Mouse (Mus musculus): ENCODE measurements around the gene Hcn2. TPM values are rescaled to one million over a fixed set of nuclear protein-coding genes. Genes with fewer than 3 reads are reported as not detected.
"Not testable (repeated sequence)": the region's sequence is repeated elsewhere in the genome, so short reads cannot be mapped to it uniquely, and the experiment has no call there.

The Hcn2 gene
- polyA plus RNA-seq, 1 experiment from 2014 or later, result 1.2 TPM

DNA sequence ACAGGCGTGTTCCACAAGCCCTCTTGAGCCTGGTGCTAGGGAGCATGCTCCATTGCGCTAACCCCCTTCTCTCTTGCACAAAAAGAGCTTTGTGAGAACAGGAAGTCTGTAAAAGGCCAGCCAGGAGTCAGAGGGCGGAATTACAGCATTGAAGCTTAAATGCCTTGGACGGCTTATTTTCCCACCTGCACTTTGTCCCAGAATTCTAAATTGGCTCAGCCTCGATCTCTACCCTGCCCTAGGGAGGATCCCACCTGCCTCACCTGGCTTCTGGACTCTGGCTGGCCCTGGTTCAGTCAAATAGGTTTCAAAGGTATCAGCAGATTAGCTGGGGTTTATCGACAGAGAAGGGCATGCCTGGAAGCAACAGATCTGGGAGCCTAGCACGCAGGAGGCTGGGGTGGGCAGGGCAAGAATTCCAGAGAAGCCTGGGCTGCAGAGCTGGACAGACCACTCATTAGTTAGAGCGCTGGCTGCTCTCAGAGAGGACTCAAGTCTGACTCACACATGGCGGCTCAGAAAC lies 20.2 kb upstream of the Hcn2 start:
- no peak overlapping the region for H3K4me2 ChIP-seq (ENCODE audit: low read length)
- H3K9ac ChIP-seq (ENCODE audit: low read depth, low read length), result no peak overlapping the region
- WGBS, result 72% methylated on average over 9 of the region's 9 CpGs
- H3K36me3 ChIP-seq (ENCODE audit: control insufficient read depth, insufficient read depth, low read length), result no peaks in the 10 kb centered on the region
- no peaks in the 10 kb centered on the region for H3K4me1 ChIP-seq (ENCODE audit: control insufficient read depth, insufficient read depth, low read depth, low read length)
- no peaks in the 10 kb centered on the region for H3K9me3 ChIP-seq (ENCODE audit: control insufficient read depth, low read length)
- H3K27me3 ChIP-seq (replicated peaks; ENCODE audit: control insufficient read depth, insufficient read depth, low read length), result no peaks in the 10 kb centered on the region
- H3K4me3 ChIP-seq (ENCODE audit: low read length), result no peak overlapping the region
- no peak for ATAC-seq
- H3K27ac ChIP-seq (ENCODE audit: low read depth, low read length), result peak overlapping the region; percentile 37; the same call in 1 of the 2 replicates

DNA sequence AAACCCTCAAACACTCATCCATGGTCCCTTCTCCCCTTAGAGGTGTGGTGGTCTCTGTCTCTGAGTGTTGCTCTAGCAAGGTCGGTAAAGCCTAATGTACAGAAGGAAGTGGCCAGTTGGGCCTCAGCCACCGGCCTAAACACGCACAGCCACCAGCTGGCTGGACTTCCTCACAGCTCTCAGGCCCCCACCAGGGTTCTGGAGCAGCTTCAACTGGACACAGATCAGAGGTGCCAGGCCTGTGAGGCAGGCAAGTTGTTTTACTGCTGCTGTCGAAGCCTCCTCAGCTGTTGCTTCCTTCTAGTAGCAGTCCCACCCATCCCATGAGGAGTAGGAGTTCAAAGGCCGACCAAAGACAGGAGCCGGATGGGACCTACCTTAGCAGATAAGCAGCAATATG lies 18.5 kb upstream of the Hcn2 start:
- H3K4me1 ChIP-seq (ENCODE audit: control insufficient read depth, insufficient read depth, low read depth, low read length), result no peaks in the 10 kb centered on the region
- H3K36me3 ChIP-seq (ENCODE audit: control insufficient read depth, insufficient read depth, low read length), result no peaks in the 10 kb centered on the region
- no peaks in the 10 kb centered on the region for H3K9me3 ChIP-seq (ENCODE audit: control insufficient read depth, low read length)
- no peak overlapping the region for H3K9ac ChIP-seq (ENCODE audit: low read depth, low read length)
- 66% methylated on average over 6 of the region's 6 CpGs for WGBS
- no peaks in the 10 kb centered on the region for H3K27me3 ChIP-seq (replicated peaks; ENCODE audit: control insufficient read depth, insufficient read depth, low read length)
- no peak overlapping the region for H3K27ac ChIP-seq (ENCODE audit: low read depth, low read length)
- H3K4me2 ChIP-seq (ENCODE audit: low read length), result no peak overlapping the region
- no peak for ATAC-seq
- no peak overlapping the region for H3K4me3 ChIP-seq (ENCODE audit: low read length)

DNA sequence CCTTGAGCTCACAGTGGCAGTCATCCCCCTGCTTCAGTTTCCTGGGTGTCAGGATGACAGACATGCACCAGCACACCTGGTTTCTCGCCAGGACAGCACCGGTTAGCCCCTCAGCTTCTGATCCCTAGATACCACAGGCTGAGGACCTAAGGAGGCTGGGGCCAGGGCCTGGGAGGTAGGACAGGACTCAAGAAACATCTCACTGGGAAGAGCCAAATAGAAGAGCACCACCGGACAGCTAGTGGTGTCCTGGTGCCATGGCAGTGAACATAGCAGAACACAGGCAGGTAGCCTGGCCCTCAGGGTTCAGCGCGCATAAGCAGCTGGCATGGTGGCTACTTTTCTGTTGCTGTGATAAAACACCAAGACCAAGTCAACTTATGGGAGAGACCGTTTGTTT lies 18.0 kb upstream of the Hcn2 start:
- Histone ChIP-seq H3K27ac (ENCODE audit: low read depth, low read length) (no peak overlapping the region), H3K36me3 (ENCODE audit: control insufficient read depth, insufficient read depth, low read length) (no peaks in the 10 kb centered on the region), H3K4me2 (ENCODE audit: low read length) (no peak overlapping the region), H3K4me3 (ENCODE audit: low read length) (no peak overlapping the region), H3K27me3 (replicated peaks; ENCODE audit: control insufficient read depth, insufficient read depth, low read length) (no peaks in the 10 kb centered on the region), H3K4me1 (ENCODE audit: control insufficient read depth, insufficient read depth, low read depth, low read length) (no peaks in the 10 kb centered on the region), H3K9me3 (ENCODE audit: control insufficient read depth, low read length) (no peaks in the 10 kb centered on the region), H3K9ac (ENCODE audit: low read depth, low read length) (no peak overlapping the region)
- WGBS, result 93% methylated on average over 6 of the region's 6 CpGs
- no peak for ATAC-seq

DNA sequence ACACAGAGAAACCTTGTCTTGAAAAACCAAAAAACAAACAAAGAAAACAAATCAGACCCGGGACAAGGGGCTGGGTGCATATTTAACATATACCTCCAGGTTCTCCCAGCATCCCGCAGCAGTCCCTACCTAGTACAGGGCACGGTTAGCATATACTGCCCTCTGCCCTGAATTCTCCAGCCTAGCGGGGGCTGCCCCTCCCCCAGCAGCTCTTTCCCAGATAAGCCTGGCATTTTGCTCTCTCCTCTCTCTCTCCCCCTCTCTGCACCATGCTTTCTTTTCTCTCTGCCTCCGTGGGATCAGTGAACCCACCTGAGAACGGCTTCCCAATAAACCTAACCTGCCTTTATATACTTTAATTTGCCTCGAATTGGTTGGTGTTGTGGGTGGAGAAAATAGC lies 15.8 kb upstream of the Hcn2 start:
- no peak overlapping the region for H3K4me3 ChIP-seq (ENCODE audit: low read length)
- H3K4me1 ChIP-seq (ENCODE audit: control insufficient read depth, insufficient read depth, low read depth, low read length), result peaks cover 8% of the 10 kb centered on the region
- H3K36me3 ChIP-seq (ENCODE audit: control insufficient read depth, insufficient read depth, low read length), result no peaks in the 10 kb centered on the region
- no peak for ATAC-seq
- H3K9ac ChIP-seq (ENCODE audit: low read depth, low read length), result no peak overlapping the region
- peak overlapping the region; percentile 45; the same call in 1 of the 2 replicates for H3K27ac ChIP-seq (ENCODE audit: low read depth, low read length)
- WGBS, result 52% methylated on average over 7 of the region's 7 CpGs
- H3K27me3 ChIP-seq (replicated peaks; ENCODE audit: control insufficient read depth, insufficient read depth, low read length), result no peaks in the 10 kb centered on the region
- H3K9me3 ChIP-seq (ENCODE audit: control insufficient read depth, low read length), result no peaks in the 10 kb centered on the region
- no peak overlapping the region for H3K4me2 ChIP-seq (ENCODE audit: low read length)

DNA sequence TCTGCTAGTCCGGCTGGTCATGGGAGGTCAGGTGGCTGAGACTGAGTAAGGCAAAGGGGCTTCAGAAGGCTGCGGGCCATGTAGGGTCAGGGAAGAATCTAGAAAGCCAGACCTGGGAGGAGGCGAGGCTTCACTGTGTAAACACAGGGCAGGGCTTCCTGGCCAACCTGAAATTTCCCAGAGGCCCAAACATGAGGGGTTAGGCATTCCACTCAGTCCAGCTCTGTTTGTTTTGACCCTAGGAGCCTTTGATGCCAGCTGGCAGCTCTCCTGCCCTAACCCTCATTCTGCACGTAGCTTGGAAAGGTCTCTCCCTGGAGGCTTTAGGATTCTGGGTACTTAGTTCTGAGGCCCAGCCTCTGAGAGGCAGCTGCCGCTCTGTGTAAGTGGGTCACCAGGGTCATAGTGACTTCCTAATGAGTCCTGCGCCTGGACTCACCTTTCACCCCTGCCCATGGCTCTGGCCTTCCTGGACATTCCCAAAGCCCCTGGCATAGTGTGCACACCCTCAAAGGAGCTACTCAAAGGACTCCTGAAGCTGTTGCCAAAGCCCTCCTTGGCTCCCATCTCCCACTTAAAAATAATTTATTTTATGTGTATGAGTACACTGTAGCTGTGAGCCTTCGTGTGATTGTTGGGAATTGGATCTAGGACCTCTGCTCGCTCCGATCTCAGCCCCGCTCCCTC lies 14.8 kb upstream of the Hcn2 start:
- Histone ChIP-seq H3K4me3 (ENCODE audit: low read length) (no peak overlapping the region), H3K9ac (ENCODE audit: low read depth, low read length) (no peak overlapping the region), H3K27ac (ENCODE audit: low read depth, low read length) (0 out of 2 replicates have a peak overlapping the region, but pooled peaks have one; percentile 39), H3K36me3 (ENCODE audit: control insufficient read depth, insufficient read depth, low read length) (no peaks in the 10 kb centered on the region), H3K4me1 (ENCODE audit: control insufficient read depth, insufficient read depth, low read depth, low read length) (peaks cover 17% of the 10 kb centered on the region), H3K9me3 (ENCODE audit: control insufficient read depth, low read length) (no peaks in the 10 kb centered on the region), H3K4me2 (ENCODE audit: low read length) (no peak overlapping the region), H3K27me3 (replicated peaks; ENCODE audit: control insufficient read depth, insufficient read depth, low read length) (no peaks in the 10 kb centered on the region)
- WGBS, result 69% methylated on average over 10 of the region's 10 CpGs
- ATAC-seq, result no peak

DNA sequence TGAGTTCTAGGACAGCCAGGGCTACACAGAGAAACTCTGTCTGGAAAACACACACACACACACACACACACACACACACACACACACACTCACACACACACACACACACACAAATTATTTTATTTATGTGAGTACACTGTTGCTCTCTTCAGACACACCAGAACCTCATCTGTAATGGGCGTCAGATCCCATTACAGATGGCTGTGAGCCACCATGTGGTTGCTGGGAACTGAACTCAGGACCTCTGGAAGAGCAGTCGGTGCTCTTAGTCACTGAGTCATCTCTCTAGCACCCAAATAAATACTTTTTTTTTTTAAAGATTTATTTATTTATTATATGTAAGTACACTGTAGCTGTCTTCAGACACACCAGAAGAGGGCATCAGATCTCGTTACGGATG lies 13.5 kb upstream of the Hcn2 start:
- not testable (repeated sequence) for H3K9me3 ChIP-seq (ENCODE audit: control insufficient read depth, low read length); ATAC-seq; H3K4me2 ChIP-seq (ENCODE audit: low read length); H3K9ac ChIP-seq (ENCODE audit: low read depth, low read length); H3K36me3 ChIP-seq (ENCODE audit: control insufficient read depth, insufficient read depth, low read length); H3K4me3 ChIP-seq (ENCODE audit: low read length); H3K27ac ChIP-seq (ENCODE audit: low read depth, low read length); H3K27me3 ChIP-seq (replicated peaks; ENCODE audit: control insufficient read depth, insufficient read depth, low read length)
- peaks cover 29% of the 10 kb centered on the region for H3K4me1 ChIP-seq (ENCODE audit: control insufficient read depth, insufficient read depth, low read depth, low read length)
- WGBS, result 90% methylated on average over 2 of the region's 4 CpGs

DNA sequence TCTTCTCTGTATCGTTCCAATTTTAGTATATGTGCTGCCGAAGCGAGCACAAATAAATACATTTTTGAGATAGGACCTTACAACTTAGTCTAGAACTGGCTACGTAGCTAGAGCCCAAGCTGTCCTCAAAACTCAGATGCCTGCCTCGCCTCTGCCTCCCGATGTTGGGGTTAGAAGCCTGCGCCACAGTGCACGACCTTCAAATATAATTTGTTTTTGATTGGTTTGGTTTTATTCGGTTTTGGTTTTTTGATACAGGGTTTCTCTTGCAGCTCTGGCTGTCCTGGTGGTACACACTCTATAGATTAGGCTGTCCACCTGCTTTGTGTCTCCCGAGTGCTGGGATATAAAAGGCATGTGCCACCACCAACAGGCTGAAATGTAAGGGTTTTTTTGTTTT lies 12.9 kb upstream of the Hcn2 start:
- 70% methylated on average over 10 of the region's 10 CpGs for WGBS
- Histone ChIP-seq H3K9me3 (ENCODE audit: control insufficient read depth, low read length) (no peaks in the 10 kb centered on the region), H3K4me3 (ENCODE audit: low read length) (peak overlapping the region; percentile 84), H3K27ac (ENCODE audit: low read depth, low read length) (no peak overlapping the region), H3K4me1 (ENCODE audit: control insufficient read depth, insufficient read depth, low read depth, low read length) (peaks cover 29% of the 10 kb centered on the region), H3K4me2 (ENCODE audit: low read length) (peak overlapping the region; percentile 94), H3K27me3 (replicated peaks; ENCODE audit: control insufficient read depth, insufficient read depth, low read length) (no peaks in the 10 kb centered on the region), H3K36me3 (ENCODE audit: control insufficient read depth, insufficient read depth, low read length) (no peaks in the 10 kb centered on the region), H3K9ac (ENCODE audit: low read depth, low read length) (no peak overlapping the region; the same call in 1 of the 2 replicates)
- ATAC-seq, result no peak

DNA sequence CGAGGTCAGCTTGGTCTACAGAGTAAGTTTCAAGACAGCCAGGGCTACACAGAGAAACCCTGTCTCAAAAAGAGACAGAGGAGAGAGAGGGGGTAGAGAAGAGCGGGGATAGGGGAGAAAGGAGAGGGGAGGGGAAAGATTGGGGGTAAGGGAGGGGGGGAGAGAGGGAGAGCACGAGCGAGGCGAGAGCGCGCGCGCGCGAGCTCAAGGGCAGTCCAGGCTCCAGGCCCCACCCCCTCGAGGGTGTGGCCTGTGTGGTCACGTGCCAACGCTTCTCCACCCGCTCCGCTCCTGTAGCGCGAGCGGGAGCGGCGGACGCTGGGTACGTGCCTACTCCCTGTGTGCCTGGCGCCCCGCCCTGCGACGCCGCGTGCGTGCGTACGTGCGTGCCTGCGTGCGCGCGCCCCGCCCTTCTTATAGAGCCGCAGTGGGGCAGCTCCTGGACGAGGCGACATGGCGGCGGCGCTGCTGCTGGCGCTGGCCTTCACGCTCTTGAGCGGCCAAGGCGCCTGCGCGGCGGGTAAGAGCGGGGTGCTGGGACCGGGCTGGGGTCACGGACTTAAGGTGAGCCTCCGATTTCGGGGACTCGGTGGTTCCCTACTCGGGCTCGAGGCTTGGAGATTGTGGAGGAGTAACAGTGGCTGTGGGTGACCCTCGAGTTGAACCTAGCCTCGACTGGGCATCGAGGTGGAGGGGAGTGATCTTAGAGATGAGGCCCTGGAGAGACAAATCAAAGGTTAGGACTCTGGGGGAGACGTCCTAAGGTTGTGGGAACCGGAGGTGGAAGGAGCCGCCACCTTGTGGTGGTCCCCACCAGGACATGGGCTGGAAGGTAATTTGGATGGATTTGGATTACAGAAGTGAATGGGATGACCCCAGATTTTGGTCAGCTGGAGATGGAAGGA lies 12.1 kb upstream of the Hcn2 start, which contains the start of gene Bsg:
Bsg (plus strand) TSS at position 427 of the 905 bp plus-strand sequence.
- ATAC-seq, result peak; percentile 95
- peak within 1 kb of the TSS; percentile 84 for H3K4me3 ChIP-seq (ENCODE audit: low read length)
- H3K36me3 ChIP-seq (ENCODE audit: control insufficient read depth, insufficient read depth, low read length), result peaks cover 6% of the 10 kb centered on the region
- no peaks in the 10 kb centered on the region for H3K27me3 ChIP-seq (replicated peaks; ENCODE audit: control insufficient read depth, insufficient read depth, low read length)
- under 1% methylated on average over 52 of the region's 65 CpGs for WGBS
- H3K27ac ChIP-seq (ENCODE audit: low read depth, low read length), result peak within 1 kb of the TSS; percentile 91
- H3K9me3 ChIP-seq (ENCODE audit: control insufficient read depth, low read length), result no peaks in the 10 kb centered on the region
- H3K9ac ChIP-seq (ENCODE audit: low read depth, low read length), result peak within 1 kb of the TSS; percentile 95
- peaks cover 29% of the 10 kb centered on the region for H3K4me1 ChIP-seq (ENCODE audit: control insufficient read depth, insufficient read depth, low read depth, low read length)
- peak within 1 kb of the TSS; percentile 94 for H3K4me2 ChIP-seq (ENCODE audit: low read length)

DNA sequence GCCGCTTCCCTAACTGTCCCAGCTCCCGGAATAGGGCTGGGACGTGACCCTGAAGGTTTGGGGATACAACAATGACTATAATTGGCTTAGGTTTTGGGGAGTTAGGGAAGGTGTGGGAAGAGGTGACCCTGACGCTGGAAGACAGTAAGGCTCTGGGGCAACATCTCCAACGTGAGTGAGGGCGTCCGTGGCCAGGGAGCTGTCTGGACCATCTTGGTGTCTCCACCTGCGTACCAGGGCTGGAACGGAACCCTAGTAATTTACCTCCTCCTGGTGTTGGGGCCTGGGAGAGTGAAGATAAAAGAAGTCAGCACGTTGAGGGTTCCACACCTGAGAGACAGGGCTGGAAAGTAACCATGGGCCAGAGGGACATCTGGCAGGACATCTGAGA lies 11.5 kb upstream of the Hcn2 start:
- Histone ChIP-seq H3K9me3 (ENCODE audit: control insufficient read depth, low read length) (no peaks in the 10 kb centered on the region), H3K4me2 (ENCODE audit: low read length) (peak overlapping the region; percentile 94), H3K9ac (ENCODE audit: low read depth, low read length) (peak overlapping the region; percentile 95), H3K4me1 (ENCODE audit: control insufficient read depth, insufficient read depth, low read depth, low read length) (peaks cover 29% of the 10 kb centered on the region), H3K36me3 (ENCODE audit: control insufficient read depth, insufficient read depth, low read length) (peaks cover 12% of the 10 kb centered on the region), H3K27me3 (replicated peaks; ENCODE audit: control insufficient read depth, insufficient read depth, low read length) (no peaks in the 10 kb centered on the region), H3K27ac (ENCODE audit: low read depth, low read length) (peak overlapping the region; percentile 91), H3K4me3 (ENCODE audit: low read length) (peak overlapping the region; percentile 84)
- no peak for ATAC-seq
- 6% methylated on average over 10 of the region's 10 CpGs for WGBS
